Mouse (Mus musculus): ENCODE data around the gene Prokr1.

GRCm38 (mm10) chr6:87565166-87565565, 25.4 kb downstream of the Prokr1 start:
- TF ChIP-seq POLR2A (IDR thresholded peaks at IDR 0.05; ENCODE audit: extremely low read depth, insufficient read depth, low read length) (no peak), CTCF (IDR thresholded peaks at IDR 0.05; ENCODE audit: low read depth, low read length) (no peak)

All from liver, adult 2 months (tissue).